Mouse (Mus musculus) neural tube, embryonic 15.5 days (tissue): ENCODE results near the gene Gpr108. TPM values are rescaled to one million over a fixed set of nuclear protein-coding genes. Genes with fewer than 3 reads are reported as not detected.

ENCODE experiments used
- ATAC-seq: fragments of 200-750 bp; cut with Nextera tagmentation; 2 replicates; pipeline ENCODE4 v1.8.0; 2017; ENCODE audit warnings: mild to moderate bottlenecking, moderate TSS enrichment, moderate library complexity; ENCODE audit not compliant: low FRiP score
- H3K27ac ChIP-seq: fragments of 300-500 bp; sonication (generic); replicated peaks from 2 replicates; pipeline ENCODE4 v1.5.1; 2015; ENCODE audit warnings: mild to moderate bottlenecking, inconsistent platforms
- H3K27me3 ChIP-seq: fragments of 300-500 bp; sonication (generic); replicated peaks from 2 replicates; pipeline ENCODE4 v1.6.1; 2015; ENCODE audit warnings: inconsistent platforms
- H3K36me3 ChIP-seq: fragments of 300-500 bp; sonication (generic); 2 replicates; pipeline ENCODE4 v1.6.1; 2015; ENCODE audit warnings: inconsistent platforms
- H3K4me1 ChIP-seq: fragments of 300-500 bp; sonication (generic); 2 replicates; pipeline ENCODE4 v1.6.1; 2015; ENCODE audit warnings: inconsistent platforms
- H3K4me2 ChIP-seq: fragments of 300-500 bp; sonication (generic); 2 replicates; pipeline ENCODE4 v1.6.1; 2015; ENCODE audit warnings: inconsistent platforms, mild to moderate bottlenecking, moderate library complexity
- H3K4me3 ChIP-seq: fragments of 300-500 bp; sonication (generic); replicated peaks from 2 replicates; pipeline ENCODE4 v1.5.1; 2015; ENCODE audit warnings: mild to moderate bottlenecking, inconsistent platforms
- H3K9ac ChIP-seq: fragments of 300-500 bp; sonication (generic); replicated peaks from 2 replicates; pipeline ENCODE4 v1.6.1; 2015; ENCODE audit warnings: mild to moderate bottlenecking, inconsistent platforms
- H3K9me3 ChIP-seq: fragments of 300-500 bp; sonication (generic); replicated peaks from 2 replicates; pipeline ENCODE4 v1.6.1; 2016; ENCODE audit warnings: inconsistent platforms
- WGBS: fragments of 180-500 bp; shearing (Covaris S2); methylation state at CpG from one replicate; pipeline ENCODE4 v1.1.7; 2015; ENCODE audit warnings: mixed read lengths; 5-methylcytosine and 5-hydroxymethylcytosine counted together
- microRNA-seq: library from miRNA; unstranded; fragments of <30 nt; microRNA quantifications from one replicate; pipeline ENCODE4, GENCODE M21; 2017
- polyA plus RNA-seq: library from polyadenylated mRNA; unstranded; fragments of >200 nt; fragmentation: Nextera tagmentation; extraction: Ambion mirVana; gene quantifications from 2 replicates; pipeline ENCODE4 v1.2.1, GENCODE M21; 2015

The Gpr108 gene
- polyA plus RNA-seq, 1 experiment from 2014 or later, result 23.3 TPM

- Histone ChIP-seq H3K27me3 (no peaks in the 10 kb centered on the region; the same call in 1 of the 2 replicates), H3K36me3 (no peaks in the 10 kb centered on the region), H3K9me3 (no peaks in the 10 kb centered on the region), H3K27ac (no peak overlapping the region), H3K4me2 (no peak overlapping the region), H3K4me3 (no peak overlapping the region), H3K9ac (no peak overlapping the region), H3K4me1 (no peaks in the 10 kb centered on the region)
- no peak for ATAC-seq
- WGBS, result 89% methylated on average over 12 of the region's 12 CpGs
Observed at GRCm38 (mm10) chr17:57188510-57189192, 59.6 kb downstream of the Gpr108 start.

GRCm38 (mm10) chr17:57185641-57186040 lies 62.6 kb downstream of the Gpr108 start:
- 79% methylated on average over 2 of the region's 2 CpGs for WGBS

More at GRCm38 (mm10) chr17:57185641-57186040, 62.6 kb downstream of the Gpr108 start:
- no peak for ATAC-seq
- Histone ChIP-seq H3K36me3 (no peaks in the 10 kb centered on the region), H3K4me3 (no peak overlapping the region), H3K27ac (no peak overlapping the region), H3K4me1 (no peaks in the 10 kb centered on the region), H3K27me3 (no peaks in the 10 kb centered on the region; the same call in 1 of the 2 replicates), H3K9ac (no peak overlapping the region), H3K4me2 (no peak overlapping the region), H3K9me3 (no peaks in the 10 kb centered on the region)

Small RNAs within 50 kb of the gene (microRNA-seq; reads per million reads assigned to microRNA genes)
- gene Mir6978, result not detected

Other genes with a start within 250 kb of the Gpr108 start
- 0.43 and 0.49 TPM in 2 replicates for gene Pspn, start 248.4 kb downstream of the Gpr108 start, polyA plus RNA-seq
- 63.2 and 70.7 TPM in 2 replicates for gene Gtf2f1, start 237.2 kb downstream of the Gpr108 start, polyA plus RNA-seq
- 0.26 and 0.46 TPM in 2 replicates for gene Gm17949, start 237.0 kb downstream of the Gpr108 start, polyA plus RNA-seq
- 25.8 and 29.1 TPM in 2 replicates for gene Khsrp, start 216.9 kb downstream of the Gpr108 start, polyA plus RNA-seq
- gene Slc25a41, start 206.8 kb downstream of the Gpr108 start, polyA plus RNA-seq, result not detected in 2 replicates
- gene Crb3, start 189.3 kb downstream of the Gpr108 start, polyA plus RNA-seq, result 1.6 and 10.2 TPM in 2 replicates
- 42.7 and 43.7 TPM in 2 replicates for gene Slc25a23, start 188.6 kb downstream of the Gpr108 start, polyA plus RNA-seq
- 5.6 and 7.7 TPM in 2 replicates for gene Dennd1c, start 169.9 kb downstream of the Gpr108 start, polyA plus RNA-seq
- 309 and 350 TPM in 2 replicates for gene Tubb4a, start 160.7 kb downstream of the Gpr108 start, polyA plus RNA-seq
- gene Tnfsf9, start 143.1 kb downstream of the Gpr108 start, polyA plus RNA-seq, result 7.7 and 8.5 TPM in 2 replicates
- gene Cd70, start 98.7 kb downstream of the Gpr108 start, polyA plus RNA-seq, result 1.7 and 1.8 TPM in 2 replicates
- 0.37 TPM in 1 of 2 replicates, not detected in the other for gene Tnfsf14, start 54.3 kb downstream of the Gpr108 start, polyA plus RNA-seq
- gene C3, start 20.3 kb downstream of the Gpr108 start, polyA plus RNA-seq, result 3.7 and 4.0 TPM in 2 replicates
- gene Trip10, start 1.0 kb upstream of the Gpr108 start, polyA plus RNA-seq, result 9.3 and 15.9 TPM in 2 replicates
- 1.6 and 10.9 TPM in 2 replicates for gene Vav1, start 30.7 kb upstream of the Gpr108 start, polyA plus RNA-seq
- gene Adgre1, start 110.2 kb upstream of the Gpr108 start, polyA plus RNA-seq, result 3.9 and 4.7 TPM in 2 replicates